Mouse (Mus musculus) Muller cell, postnatal 12 days (primary cell): Measurements from ENCODE around the gene Hoxb9.

Experiments
- DNase-seq: peaks from one replicate; pipeline ENCODE4 v3.0.0-alpha.2; 2015; ENCODE audit errors: inconsistent ontology term

Hoxb9 gene

DNA sequence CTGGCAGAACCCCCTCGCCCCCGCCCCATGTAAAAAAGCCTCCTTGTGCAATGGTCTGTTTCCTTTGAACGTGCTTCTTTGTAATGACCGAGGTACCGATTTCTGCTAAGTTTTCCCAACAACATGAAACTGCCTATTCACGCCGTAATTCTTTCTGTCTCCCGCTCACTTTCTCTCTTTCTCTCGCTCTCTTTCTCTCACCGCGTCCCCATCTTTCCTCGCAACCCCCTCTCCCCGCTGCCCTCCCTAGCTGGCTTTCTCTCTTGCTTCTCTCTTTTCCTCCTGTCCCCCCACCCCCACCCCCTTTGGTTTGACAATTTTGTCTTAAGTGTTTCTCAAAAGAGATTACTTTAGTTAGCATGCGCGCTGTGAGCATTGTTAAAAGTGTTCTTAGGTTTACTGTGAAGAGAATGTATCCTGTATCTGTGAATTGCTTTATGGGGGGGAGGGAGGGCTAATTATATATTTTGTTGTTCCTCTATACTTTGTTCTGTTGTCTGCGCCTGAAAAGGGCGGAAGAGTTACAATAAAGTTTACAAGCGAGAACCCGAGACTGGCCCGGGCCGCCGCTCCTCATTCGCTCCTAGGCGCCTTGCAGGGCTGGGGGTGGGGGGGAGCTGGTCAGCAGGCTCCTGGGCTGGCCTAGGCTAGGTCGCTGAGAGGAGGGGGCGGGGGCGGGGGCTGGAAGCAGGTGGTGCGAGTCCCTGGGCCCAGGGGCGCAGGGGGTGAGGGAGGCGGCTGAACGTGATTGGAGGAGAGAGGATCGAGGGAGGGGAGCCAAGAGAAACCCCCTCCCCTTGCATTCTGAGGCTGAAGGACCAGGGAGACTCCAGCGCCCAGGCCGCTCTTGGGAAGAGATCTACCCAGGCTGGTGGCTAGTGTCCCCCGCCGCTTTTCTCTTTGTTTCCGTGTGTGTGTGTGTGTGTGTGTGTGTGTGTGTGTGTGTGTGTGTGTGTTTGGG, 13.8 kb downstream of the Hoxb9 start:
- DNase-seq, result no peak

DNA sequence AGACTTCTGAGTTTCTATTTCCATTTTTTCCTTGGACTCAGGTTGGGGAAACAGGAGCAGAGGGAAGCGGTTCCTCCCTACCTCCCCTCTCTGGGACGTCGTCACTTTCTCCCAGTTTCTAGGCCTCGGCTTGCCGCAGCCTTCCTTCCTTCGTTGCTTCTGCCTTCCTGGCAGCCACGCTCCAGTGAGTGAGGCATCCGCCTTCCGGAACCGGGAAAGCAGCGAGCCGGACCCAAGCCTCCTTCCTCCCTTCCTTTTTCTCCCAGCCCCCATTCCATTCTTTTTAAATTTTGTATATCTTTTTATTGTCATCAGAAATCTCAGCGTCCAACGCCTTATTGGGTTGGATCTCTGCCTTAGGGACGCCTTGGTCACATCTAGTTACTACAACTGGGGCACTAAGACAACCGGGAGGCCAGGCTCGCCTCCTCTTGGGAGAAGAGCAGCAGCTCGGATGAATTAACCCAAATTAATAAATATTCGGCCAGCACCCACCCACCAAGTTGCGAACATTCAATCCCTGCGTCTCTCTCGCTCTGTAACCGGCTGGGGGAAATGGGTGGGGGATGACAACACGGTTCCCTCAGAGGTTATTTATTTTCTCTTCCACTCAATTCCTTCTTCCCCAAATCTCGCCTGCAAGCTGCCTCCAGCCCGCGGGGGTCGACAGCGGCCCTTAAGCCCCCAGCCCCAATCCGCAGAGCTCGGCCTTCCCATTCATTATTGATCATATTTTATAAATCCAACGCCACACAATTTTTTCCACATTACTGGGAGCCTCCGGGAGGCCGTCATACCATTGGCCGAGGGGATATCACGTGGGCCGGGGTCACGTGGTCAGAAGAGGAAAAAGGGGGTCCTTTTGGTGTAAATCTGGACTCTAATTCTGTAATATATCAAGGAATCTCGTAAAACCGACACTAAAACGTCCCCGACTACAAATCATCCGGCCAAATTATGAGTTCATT, 14.8 kb downstream of the Hoxb9 start, which contains the start of gene Hoxb7:
Gene Hoxb7 (plus strand): TSS at position 853 of the 968 bp plus-strand sequence.
- no peak for DNase-seq

DNA sequence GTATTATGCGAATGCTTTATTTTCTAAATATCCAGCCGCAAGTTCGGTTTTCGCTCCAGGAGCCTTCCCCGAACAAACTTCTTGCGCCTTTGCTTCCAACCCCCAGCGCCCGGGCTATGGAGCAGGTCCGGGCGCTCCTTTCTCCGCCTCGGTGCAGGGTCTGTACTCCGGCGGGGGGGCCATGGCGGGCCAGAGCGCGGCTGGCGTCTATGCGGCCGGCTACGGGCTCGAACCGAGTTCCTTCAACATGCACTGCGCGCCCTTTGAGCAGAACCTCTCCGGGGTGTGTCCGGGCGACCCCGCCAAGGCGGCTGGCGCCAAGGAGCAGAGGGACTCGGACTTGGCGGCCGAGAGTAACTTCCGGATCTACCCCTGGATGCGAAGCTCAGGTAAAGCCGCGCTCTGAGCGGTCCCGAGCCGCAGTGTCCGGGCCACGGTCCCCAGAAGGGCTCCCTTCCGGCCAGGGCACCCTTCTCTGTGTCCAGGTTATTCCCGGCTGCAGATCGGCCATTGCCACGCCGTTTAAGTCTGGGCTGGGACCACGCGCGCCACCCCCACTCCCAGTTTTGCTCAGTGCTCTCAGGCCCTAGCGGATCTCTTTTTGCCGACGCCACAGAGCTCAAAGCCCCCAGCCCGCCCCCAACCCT, 15.6 kb downstream of the Hoxb9 start:
- no peak for DNase-seq

DNA sequence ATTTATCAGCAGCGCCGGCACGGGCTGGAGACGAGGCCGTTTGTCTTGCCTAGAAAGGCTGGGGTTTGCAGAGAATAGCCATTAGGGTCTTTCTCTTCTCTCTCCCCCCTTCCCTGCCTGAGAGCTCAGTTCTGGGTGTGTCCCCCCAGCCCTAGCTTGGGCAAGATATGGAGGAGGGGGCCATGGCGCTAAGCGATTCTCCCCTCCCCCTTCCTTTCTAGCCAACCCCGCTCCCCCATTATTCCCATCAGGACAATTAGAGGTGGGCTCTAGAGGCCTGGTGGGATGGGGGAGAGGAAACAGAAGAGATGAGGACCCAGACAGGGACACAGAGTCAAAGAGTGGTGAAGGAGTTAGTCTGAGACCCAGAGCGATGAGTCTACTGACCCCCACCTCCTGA, 16.2 kb downstream of the Hoxb9 start:
- DNase-seq, result no peak

DNA sequence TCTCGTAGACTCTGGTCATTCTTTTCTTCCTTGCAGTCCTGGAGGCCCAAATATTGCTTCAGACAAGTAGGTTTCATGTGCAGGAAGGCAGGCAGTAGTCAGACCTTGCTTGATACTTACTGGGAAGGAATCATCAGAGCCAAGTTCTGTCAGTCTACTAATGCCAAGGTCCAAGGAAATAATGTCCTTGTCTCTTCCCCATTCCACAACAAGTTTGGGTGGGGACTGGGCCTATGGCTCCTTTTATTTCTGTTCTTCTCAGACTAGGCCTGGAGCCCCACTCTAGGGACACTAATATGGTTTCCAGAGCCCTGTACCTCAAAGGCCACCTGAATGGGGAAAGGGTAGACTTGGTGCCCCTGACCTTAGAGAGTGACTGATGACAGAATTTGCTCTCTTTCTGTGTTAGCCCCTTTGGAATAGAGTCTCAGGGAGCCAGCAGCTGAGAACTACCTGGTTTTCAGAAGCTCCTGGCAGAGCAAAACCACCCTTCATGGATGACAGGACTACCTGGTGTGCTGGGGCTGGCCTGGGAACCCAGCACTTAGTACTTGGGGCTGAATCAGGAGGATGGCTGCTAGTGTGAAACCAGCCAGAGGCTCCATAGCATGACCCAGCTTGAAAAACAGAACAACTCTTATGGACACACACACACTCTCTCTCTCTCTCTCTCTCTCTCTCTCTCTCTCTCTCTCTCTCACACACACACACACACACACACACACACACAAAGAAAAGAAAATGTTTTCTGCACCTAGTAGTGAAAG, 17.4 kb downstream of the Hoxb9 start:
- no peak for DNase-seq

DNA sequence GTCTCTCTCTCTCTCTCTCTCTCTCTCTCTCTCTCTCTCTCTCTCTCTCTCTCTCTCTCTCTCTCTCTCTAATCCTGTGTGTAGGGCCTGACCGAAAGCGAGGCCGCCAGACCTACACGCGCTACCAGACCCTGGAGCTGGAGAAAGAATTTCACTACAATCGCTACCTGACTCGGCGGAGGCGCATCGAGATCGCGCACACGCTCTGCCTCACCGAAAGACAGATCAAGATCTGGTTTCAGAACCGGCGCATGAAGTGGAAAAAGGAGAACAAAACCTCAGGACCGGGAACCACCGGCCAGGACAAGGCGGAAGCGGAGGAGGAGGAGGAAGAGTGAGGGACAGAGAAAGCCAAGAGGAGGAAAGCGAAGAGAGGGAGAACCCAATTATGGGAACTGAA, 18.0 kb downstream of the Hoxb9 start:
- no peak for DNase-seq

DNA sequence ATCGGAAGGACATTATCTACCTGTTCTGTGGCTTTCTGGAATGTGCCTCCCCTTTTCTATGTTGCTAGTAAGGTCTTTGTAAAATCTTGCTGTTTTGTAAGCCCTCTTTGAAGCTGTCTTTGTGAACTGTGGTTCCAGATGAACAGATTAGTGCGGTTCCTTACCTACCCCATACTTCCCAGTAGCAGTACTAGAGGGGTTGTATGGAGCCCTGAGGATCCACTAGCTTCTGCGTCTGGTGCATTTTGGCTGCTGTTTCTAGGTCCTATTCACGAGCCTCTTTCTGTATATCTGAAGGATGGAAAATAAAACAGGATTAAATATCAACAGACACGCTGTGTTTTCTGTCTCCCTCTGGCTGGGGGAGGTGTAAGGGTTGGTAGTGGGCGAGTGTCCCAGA, 18.6 kb downstream of the Hoxb9 start:
- no peak for DNase-seq

DNA sequence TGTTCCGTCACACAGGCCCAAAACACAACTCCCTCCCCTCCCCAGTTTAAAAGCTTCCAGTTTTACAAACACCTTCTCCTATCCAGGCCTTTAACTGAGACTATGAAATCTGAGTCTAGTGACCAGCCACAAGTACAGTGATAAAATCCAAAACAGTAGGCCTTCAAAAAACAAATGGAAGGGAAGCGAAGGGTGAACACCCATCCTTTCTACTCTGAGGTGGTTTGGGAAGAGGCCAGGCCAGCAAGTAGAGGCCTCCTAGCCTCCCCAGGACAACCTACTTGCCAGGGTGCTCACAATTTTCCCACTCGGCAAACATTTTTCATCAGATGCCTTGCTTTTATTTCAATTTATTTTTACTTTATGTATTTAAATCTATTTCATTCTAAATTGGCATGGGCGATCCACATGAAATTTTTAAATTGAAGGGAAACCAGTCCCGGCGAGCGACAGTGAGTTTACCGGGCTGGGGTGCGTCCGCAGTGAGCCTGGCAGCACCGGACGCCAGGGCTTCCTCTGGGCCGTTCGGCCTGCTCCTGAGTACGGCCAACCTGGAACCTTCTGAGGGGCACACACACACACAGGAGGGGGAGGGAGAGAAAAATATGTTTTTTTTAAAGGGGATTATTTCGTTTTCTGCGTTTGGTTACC, 19.6 kb downstream of the Hoxb9 start:
- DNase-seq, result no peak

DNA sequence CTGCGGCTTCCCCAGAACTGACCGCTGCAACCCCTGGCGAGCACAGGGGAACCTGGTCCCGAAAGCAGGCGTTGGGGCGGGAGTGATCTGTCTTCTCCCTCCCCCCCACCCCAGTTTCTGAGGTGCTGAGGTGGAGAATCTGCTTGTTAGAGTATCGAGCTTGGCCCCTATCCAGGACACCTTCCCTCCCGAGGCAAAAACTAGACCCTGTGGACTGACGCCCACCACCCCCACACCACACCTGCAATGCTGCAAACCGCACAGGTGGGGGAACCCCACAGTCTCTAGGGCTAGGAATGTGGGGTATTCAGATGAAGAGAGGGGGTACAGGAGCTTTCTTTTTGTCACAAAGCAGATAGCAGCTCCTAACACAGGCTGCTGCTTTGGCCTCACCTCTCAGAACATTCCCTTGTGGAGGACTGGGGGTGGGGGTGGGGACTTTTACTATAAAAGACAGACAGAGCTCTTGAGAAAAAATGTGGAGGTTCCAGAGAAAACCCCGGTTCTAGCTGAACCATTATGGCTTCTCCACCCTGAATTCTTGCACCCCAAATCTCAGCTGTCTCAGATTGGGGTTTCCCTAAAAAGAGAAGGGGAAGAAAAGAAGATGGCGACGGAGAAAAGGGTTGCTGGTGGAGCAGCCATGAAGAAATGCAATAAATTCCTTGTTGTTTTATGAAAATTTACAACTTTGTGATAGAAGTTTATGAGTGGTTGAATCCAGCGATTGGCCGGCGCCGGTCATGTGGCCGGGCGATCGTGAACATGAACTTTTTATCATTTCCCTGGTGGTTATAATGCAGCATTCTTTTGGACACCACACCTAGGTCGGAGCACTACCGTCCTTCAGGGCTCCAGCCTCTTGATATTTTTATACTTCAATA, 20.7 kb downstream of the Hoxb9 start, which contains the start of gene Hoxb6:
Gene Hoxb6 (plus strand): TSS at position 796 of the 884 bp plus-strand sequence.
- no peak for DNase-seq

DNA sequence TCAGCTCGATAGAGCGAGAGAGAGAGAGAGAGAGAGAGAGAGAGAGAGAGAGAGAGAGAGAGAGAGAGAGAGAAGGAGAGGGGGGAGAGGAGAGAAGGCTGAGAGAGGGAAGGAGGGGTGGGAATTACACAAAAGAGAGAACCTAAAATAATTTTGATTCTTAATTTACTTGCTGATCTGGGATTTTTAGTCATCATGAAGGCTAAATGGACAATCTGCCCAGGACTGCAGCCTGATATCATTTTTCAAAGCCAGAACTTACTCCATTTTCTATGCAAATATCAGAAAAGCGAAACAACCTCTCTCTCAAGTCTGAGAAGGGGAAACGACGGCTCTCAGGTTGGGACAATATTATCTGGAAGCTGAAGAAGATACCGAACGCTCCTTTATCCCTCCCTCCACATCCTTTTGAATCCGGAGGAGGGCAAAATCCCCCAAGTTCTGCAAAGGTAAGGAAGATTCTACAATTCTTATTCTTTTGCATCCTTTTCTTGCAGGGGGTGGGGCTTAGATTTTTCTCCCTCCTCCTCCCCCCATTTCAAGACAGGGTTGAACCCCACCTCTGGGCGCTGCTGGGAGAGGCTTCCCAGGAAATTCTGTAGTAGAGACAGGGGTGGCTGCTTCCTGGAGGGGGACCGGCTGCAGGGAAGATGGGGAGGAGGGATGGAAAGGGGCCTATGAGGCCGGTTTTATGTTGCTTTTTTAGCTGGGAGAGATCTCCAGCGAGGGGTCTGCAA, 21.5 kb downstream of the Hoxb9 start:
- DNase-seq, result no peak

DNA sequence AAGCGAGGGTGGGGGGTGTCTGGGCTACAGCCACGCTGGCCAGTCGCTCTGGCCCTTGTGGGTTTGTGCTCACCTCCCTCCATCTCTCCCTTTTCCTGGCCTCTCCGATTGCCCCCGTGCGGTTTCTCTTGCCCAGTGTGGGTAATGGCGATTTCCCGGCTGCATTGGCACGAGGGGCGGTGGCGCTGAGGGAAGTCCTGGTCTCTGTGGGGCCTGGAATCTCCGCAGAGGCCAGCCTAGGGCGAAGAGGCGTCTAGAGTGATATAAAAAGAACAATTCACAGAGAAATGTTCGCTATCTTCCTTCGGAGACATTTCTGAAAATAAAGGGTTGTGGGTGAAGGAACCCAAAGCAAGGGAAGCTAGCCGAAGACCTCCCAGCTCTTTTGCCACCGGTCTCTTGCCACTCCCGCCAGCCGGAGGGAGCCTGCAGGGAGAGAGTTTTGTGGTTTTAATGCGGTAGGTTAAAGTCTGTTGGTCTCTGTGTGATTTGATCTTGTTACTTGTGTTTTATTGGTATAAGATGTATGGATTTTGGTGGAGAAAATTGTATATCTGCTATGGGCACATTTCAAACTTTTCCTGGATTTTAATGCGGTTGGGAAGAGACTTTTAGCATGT, 22.2 kb downstream of the Hoxb9 start:
- DNase-seq, result no peak

DNA sequence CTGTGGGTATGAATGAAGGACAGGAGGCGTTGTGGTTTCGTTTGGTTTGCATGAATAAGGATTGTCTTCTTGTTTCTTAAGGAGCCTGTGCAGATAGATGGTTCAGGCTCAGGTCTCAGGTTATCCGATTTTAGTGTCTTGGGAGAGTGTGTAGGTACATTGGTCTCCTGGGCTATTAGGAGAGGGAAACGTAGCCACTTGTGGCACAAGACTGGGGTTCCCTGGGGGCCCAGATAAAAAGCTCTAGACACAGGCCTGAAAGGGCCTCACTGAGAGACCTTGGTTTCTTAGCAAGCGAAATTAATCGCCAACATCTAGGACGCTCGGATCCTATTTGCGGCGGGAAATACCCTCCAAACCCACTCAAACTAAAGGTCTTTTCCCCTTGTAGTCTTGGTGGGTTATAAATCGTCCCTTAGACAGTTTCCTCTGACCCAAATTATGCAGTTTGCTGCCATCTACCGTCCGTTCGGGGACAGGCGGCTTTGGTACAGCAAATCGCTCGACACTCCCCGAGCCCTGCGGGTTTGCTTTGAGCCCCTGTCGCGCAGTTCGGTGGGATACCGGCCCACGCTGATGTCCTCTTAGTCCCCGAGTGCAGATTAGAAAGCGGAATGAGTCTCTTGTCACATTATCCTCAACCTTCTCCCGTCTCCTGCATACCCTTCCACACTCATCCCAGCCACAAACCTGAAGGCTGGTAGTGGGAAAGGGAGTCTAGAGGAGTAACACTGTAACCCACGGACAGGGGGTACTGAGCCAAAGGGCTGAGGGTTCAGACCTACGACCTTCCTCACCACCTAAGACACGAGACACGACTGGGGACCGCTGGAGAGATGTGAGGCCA, 23.2 kb downstream of the Hoxb9 start:
- DNase-seq, result peak; percentile 34

DNA sequence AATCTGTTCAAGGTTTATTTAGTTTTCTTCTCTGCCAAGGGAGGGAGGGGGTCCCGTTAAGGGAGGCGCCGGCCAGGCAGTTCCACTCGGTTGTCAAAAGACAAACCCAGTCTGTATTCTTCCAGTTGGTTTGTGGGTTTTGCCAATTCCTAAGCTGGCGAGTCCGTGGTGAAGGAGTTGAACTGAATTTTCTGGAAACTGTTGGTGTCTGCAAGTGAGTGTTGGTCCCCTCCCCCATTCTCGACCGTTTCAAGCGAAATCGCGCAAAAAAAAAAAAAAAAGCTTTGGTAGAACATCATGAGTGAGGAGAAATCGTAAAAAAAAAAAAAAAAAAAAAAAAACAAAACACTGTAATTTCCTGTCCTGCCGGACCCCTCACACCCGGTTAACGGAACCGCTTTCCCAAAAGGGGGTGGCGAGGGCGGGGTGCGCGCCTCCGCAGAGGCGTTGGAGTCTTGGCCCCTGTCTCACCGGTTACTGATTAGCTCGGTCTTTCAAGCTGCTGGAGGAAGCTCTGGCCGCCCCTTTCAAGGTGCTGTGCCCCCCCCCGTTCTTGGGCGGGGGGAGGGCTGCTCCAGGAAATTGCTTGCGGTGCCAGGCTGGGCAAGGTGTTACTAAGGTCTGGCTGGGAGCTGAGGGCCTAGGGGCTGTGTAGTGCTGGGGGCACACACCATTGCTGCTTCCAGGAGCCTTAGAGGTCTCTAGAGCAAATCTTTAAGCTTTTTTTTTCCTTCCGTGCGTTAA, 24.0 kb downstream of the Hoxb9 start:
- DNase-seq, result no peak

DNA sequence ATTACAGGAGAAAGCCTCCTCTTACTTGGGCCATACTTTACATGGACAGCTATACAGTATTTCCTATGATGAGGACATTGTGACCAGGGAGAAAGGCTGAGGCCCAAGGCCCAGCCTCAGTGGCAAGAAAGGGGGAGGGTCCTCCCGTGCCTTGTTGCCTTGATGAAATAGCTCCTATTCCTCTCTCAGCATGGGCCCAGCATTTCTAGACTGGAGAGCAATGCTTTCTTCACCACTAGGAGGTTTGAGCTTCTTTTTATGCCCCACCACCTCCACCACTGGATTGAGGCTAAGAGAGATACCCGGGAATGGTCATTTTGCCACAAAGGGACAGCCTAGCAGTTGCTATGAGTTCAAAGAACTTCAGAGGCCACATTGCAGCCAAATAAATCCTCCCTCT, 25.7 kb downstream of the Hoxb9 start:
- no peak for DNase-seq

DNA sequence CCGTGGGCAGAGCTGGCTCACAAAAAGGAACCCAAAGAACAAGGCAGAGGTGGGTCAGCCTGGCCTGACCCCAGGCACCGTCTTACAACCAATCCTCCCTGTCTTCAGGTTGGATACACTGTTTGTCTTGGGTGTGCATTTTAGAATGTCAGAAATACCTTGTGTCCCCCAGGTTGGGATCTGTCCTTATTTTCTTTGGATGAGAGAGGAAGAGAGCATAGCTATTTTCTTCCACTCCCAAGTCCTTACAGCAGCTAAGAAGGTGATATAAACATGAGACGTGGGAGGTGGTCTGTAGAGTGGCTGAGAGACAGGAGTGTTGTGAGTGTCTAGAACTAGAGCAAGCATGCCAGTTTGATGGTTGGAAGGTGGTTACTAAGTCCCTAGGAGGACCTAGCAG, 26.2 kb downstream of the Hoxb9 start:
- DNase-seq, result no peak

DNA sequence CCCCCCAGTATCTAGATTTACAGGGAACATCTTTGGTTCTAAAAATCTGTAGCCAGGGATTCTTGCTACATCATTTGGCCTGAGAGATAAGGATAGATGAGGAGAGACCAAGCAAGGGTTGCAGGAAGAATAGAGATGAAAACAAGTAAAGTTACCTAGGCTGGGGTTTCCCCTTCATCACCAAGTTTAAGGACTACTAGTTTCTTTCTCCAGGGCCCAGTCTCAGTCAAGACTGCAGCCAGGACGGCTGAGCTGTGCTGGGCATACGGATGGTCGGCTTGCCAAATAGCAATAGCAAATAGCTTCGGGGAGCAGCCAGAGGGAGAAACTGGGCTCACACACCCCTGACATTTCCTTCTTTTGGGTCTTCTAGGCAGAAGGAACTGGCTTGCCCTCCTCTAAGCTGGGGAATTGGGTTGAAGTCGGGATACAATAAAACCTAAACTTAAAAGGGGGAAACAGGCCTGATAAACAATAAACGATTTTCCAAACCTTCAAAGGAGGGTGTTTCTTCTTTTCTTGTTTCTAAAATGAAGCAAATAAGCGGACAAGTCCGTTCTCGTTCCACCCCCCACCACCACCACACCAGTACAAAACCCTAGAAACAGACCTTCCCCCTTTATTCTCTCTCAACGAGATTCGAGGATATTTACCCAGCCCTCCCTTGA, 26.8 kb downstream of the Hoxb9 start:
- no peak for DNase-seq
